Mouse (Mus musculus) macrophage (primary cell): ENCODE results near the gene Iqcb1. TPM values are rescaled to one million over a fixed set of nuclear protein-coding genes. Genes with fewer than 3 reads are reported as not detected.
"Not testable (repeated sequence)": the region's sequence is repeated elsewhere in the genome, so short reads cannot be mapped to it uniquely, and the experiment has no call there.

ENCODE experiments used
- H3K27ac ChIP-seq: fragments of 350-480 bp; formaldehyde crosslinking; 2 replicates; pipeline ENCODE4 v1.9.0; 2021
- H3K36me3 ChIP-seq: fragments of 350-480 bp; formaldehyde crosslinking; 2 replicates; pipeline ENCODE4 v1.9.0; 2021; ENCODE audit errors: inconsistent target
- H3K4me3 ChIP-seq: fragments of 350-480 bp; formaldehyde crosslinking; 2 replicates; pipeline ENCODE4 v1.9.0; 2021; ENCODE audit errors: inconsistent target
- H3K79me2 ChIP-seq: fragments of 350-480 bp; formaldehyde crosslinking; 2 replicates; pipeline ENCODE4 v1.9.0; 2021; ENCODE audit errors: inconsistent target
- WGBS: methylation state at CpG from one replicate; pipeline ENCODE4 v1.1.7; 2026; ENCODE audit warnings: inconsistent platforms; ENCODE audit not compliant: missing documents; 5-methylcytosine and 5-hydroxymethylcytosine counted together
- polyA plus RNA-seq: library from polyadenylated mRNA; stranded (reverse); fragments of 250-400 nt; gene quantifications from 3 replicates; pipeline ENCODE4 v1.2.4, GENCODE M21; 2018; ENCODE audit warnings: inconsistent platforms

Iqcb1 gene
- polyA plus RNA-seq, 1 experiment from 2014 or later = 7.1 TPM

DNA sequence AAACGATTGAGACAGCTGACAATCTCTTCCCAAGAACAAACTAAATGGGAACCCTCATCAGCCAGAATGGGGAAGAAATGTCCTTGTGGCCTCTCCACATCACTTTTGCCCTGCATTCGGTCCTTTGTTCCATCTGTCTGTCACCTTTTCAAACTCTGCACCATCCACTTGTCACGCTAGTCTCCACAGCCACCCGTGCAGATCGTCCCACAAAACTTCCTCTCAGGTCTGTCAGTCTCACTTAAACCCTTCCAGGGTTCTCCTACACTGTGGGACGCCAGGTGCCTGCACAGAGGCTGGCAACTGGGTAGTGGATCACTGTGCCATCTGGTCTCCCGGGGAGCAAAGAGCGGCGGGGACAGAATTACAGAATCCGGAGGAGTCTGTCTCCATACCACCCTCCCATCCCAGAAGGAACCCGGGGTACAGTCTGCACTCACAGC is 553 bp upstream of the Iqcb1 start:
- H3K27ac ChIP-seq = no peak overlapping the region
- no peaks in the 10 kb centered on the region for H3K36me3 ChIP-seq
- 13% methylated on average over 11 of the region's 11 CpGs for WGBS
- no peaks in the 10 kb centered on the region for H3K79me2 ChIP-seq
- H3K4me3 ChIP-seq = peak overlapping the region; percentile 49

- H3K79me2 ChIP-seq = no peaks in the 10 kb centered on the region
- H3K4me3 ChIP-seq = peak overlapping the region; percentile 49
- no peak overlapping the region for H3K27ac ChIP-seq
- no peaks in the 10 kb centered on the region for H3K36me3 ChIP-seq
- 34% methylated on average over 11 of the region's 11 CpGs for WGBS
Observed at GRCm38 (mm10) chr16:36828820-36829219, 635 bp downstream of the Iqcb1 start.

DNA sequence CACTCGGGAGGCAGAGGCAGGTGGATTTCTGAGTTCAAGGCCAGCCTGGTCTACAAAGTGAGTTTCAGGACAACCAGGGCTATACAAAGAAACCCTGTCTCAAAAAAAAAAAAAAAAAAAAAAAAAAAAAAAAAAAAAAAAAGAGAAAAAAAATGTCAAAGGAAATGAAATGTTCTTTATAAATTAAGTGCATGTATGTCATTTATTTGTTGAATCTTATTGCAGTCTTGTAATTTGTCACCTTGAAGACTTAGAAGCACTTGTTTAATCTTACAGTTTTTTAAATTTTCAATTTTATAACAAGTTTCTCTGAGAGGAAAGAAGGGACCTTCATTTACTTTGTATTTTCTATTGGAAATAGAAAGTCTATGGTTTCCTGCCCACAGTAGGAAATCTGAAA is 18.7 kb downstream of the Iqcb1 start:
- whole genome bisulfite sequencing = no CpG with 5 or more reads among the region's 1 CpGs
- not testable (repeated sequence) for H3K27ac ChIP-seq, H3K36me3 ChIP-seq, H3K79me2 ChIP-seq, H3K4me3 ChIP-seq

DNA sequence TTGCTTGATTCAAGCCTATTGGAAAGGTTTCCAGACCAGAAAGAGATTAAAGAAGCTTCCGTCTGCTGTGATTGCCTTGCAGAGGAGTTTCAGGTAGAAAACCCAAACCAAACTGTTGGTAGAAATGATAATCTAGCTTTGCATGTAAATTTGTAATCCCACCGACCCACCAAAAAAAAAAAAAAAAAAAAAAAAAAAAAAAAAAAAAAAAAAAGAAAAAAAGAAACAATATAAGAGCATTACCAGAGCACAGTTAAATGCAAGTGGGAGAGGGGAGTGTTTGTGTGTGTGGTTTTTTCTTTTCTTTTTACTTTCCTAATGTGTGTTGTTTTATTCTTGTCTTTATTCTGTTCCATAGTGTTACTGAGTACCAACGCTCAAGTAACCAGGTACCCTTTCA is 23.0 kb downstream of the Iqcb1 start:
- no peaks in the 10 kb centered on the region for H3K79me2 ChIP-seq
- H3K36me3 ChIP-seq = no peaks in the 10 kb centered on the region
- H3K27ac ChIP-seq = no peak overlapping the region
- no peak overlapping the region for H3K4me3 ChIP-seq
- WGBS = 96% methylated on average over 2 of the region's 3 CpGs

GRCm38 (mm10) chr16:36863585-36863984 is 35.4 kb downstream of the Iqcb1 start:
- no peak overlapping the region for H3K27ac ChIP-seq
- H3K4me3 ChIP-seq = no peak overlapping the region
- H3K79me2 ChIP-seq = no peaks in the 10 kb centered on the region
- no peaks in the 10 kb centered on the region for H3K36me3 ChIP-seq
- WGBS = 97% methylated on average over 3 of the region's 3 CpGs

GRCm38 (mm10) chr16:36869442-36869841 is 41.3 kb downstream of the Iqcb1 start:
- H3K4me3 ChIP-seq = no peak overlapping the region
- no peak overlapping the region for H3K27ac ChIP-seq
- H3K79me2 ChIP-seq = peaks cover 18% of the 10 kb centered on the region
- 100% methylated on average over 2 of the region's 2 CpGs for WGBS
- no peaks in the 10 kb centered on the region for H3K36me3 ChIP-seq

DNA sequence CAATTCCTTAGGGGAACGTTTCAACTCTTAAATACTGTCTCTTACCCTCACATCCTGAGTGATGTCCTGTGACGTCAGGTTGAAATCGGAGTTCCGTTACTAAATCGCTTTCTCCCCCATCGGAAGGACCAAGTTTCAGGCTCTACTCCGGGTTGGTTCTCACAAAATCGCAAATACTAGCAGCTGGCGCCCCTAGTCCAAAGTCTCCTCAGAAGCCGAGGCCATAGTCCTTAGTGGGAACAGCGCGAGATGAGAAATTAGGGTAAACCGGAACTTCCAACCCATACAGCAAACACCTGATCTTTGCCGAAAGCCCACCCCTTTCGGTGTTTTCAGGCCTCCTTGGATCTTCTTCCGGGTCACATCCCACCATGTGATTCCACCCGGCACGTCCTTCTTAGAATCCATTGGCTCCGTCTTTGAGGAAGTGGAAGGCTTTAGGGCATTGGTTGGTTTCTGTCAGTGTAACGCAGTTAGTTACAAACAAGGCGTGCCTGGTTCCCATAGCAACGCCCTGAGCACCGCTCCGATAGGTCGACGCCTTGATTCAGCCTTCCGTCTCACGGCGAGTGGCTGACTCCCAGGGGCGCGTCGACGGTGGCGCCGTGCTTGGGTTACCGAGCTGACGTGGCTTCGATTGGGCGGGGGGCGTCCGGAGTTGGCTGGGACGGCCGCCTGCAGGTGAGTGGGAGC is 46.5 kb downstream of the Iqcb1 start, which contains the start of the genes Eaf2 and Golgb1:
Gene Eaf2 (minus strand): TSS at position 421 of the 693 bp plus-strand sequence.
Gene Golgb1 (plus strand): TSS at position 558 of the 693 bp plus-strand sequence.
- 0% methylated on average over 39 of the region's 43 CpGs for WGBS
- peaks cover 63% of the 10 kb centered on the region for H3K79me2 ChIP-seq
- peak within 1 kb of the TSS; percentile 94 for H3K4me3 ChIP-seq
- no peaks in the 10 kb centered on the region for H3K36me3 ChIP-seq
- peak within 1 kb of the TSS; percentile 70 for H3K27ac ChIP-seq

DNA sequence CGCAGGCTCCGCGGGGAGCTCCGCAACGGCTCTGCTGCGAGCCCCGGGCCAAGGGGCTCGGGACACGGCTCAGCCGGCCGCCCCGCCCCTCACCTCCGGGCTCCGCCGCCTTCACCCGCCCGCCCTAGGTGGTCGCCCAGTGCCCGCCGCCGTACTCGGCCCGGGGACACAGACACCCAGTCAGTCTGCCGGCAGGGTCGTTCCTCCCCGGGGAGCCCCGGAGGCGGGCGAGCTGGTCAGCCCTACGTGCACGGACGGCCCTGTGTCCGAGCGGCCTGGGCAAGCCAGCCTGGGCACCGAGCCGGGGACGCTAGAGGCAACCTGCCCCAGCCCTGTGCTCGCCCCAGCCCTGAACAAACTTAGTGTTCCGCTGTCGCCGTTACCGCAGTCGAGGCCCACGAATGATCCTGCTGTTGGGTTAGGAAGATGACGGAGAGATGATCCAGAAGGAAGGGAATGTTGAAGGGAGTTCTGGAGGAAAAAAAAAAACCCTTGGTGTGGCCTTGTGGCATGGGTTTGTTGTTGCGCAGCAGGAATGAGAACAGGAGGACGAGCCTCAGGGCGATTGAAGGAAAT is 47.2 kb downstream of the Iqcb1 start:
- H3K4me3 ChIP-seq = peak overlapping the region; percentile 57

DNA sequence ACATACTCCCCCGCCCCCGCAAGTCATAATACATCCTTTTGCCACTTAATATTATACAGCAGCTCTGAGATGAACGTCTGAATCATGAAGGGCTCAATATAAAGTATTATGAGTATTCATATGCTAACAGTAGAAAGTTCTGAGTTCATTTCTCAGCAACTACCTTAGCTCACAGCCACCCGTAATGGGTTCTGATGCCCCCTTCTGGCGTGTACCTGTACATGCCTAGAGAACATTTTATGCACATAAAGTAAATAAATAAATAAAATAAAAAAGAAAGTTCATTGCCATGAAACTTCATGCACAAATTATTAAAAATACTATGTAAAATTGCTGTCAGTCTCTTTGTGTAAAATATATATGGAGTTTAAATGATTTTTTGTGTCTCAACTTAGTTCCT is 49.1 kb downstream of the Iqcb1 start:
- peaks cover 88% of the 10 kb centered on the region for H3K79me2 ChIP-seq
- 85% methylated on average over 5 of the region's 5 CpGs for WGBS

More for the DNA sequence above, 47.2 kb downstream of the Iqcb1 start:
- Histone ChIP-seq H3K27ac (no peak overlapping the region), H3K79me2 (peaks cover 69% of the 10 kb centered on the region), H3K36me3 (no peaks in the 10 kb centered on the region)
- 2% methylated on average over 45 of the region's 48 CpGs for WGBS

DNA sequence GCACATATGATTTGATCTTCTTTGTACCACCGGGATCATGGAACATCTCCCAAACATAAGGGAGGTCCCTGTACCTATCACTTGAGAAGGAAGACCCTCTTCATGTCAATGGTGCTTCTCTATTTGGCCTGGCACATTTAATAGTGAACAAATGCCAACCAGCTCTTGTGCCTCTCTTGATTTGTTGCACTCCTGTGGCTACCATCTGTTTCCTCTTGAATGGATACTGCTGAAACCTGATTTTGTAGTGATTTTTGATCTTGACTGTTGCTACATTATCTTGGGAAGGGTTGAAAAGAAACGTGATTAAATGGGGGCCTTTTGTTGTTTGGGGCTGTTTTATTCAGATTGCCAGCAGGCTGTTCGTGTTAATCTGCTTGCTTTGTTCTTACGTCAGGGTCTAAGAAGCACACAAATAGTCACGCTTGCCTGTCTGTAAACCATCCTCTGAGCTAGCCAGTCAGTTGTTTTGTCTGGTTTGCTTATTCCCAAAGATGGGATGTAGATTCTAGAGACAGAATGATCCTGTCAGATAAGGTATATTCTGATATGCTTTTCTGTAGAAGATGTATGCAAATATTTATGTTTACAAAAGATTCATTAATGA is 54.7 kb downstream of the Iqcb1 start:
- Histone ChIP-seq H3K4me3 (no peak overlapping the region), H3K79me2 (peaks cover 75% of the 10 kb centered on the region), H3K36me3 (peaks cover 22% of the 10 kb centered on the region), H3K27ac (no peak overlapping the region)
- WGBS = 91% methylated on average over 3 of the region's 5 CpGs

More for the DNA sequence above, 49.1 kb downstream of the Iqcb1 start:
- no peak overlapping the region for H3K27ac ChIP-seq
- no peaks in the 10 kb centered on the region for H3K36me3 ChIP-seq
- no peak overlapping the region for H3K4me3 ChIP-seq

DNA sequence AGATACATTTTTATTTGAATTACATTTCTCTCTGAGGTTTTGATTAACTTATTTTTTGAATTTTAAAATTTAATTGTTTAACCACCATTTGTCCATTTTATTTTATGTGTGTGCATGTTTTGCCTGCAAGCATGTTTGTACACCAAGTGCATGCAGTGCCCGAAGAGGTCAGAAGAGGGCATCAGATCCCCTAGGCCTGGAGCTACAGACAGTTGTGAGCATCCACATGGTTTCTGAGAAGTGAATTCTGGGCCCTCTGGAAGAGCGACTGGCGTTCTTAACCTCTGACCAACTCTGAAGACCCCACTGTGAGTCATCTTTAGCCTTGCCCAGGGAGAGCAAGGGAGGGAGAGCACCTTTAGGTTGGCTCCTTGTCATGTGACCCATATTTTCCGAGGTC is 56.7 kb downstream of the Iqcb1 start:
- WGBS = 86% methylated on average over 4 of the region's 4 CpGs
- Histone ChIP-seq H3K36me3 (peaks cover 37% of the 10 kb centered on the region), H3K4me3 (no peak overlapping the region), H3K27ac (no peak overlapping the region), H3K79me2 (peaks cover 55% of the 10 kb centered on the region)

GRCm38 (mm10) chr16:36885912-36886311 is 57.7 kb downstream of the Iqcb1 start:
- 97% methylated on average over 11 of the region's 11 CpGs for WGBS
- Histone ChIP-seq H3K36me3 (peaks cover 44% of the 10 kb centered on the region), H3K79me2 (peaks cover 44% of the 10 kb centered on the region), H3K4me3 (no peak overlapping the region), H3K27ac (no peak overlapping the region)

DNA sequence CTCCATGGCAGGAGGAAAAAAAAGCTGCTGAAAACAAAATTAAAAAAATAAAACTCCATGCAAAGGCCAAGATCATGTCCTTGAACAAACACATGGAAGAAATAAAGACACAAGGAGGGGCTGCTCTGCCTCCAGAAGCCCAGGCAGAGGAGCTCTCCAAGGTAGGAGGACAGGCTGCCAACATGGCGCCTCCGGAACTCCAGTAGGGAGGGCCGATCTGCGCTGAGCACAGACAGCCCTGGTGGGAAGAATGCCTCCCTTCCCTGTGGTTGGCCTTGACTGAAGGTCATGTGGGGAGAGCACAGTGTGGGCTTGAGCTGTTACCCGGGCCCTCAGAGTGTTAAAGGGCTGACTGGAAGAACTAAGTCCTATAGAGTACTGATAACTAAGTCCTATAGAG is 59.4 kb downstream of the Iqcb1 start:
- Histone ChIP-seq H3K4me3 (no peak overlapping the region), H3K36me3 (peaks cover 61% of the 10 kb centered on the region), H3K27ac (no peak overlapping the region), H3K79me2 (peaks cover 28% of the 10 kb centered on the region)
- 96% methylated on average over 5 of the region's 5 CpGs for WGBS

DNA sequence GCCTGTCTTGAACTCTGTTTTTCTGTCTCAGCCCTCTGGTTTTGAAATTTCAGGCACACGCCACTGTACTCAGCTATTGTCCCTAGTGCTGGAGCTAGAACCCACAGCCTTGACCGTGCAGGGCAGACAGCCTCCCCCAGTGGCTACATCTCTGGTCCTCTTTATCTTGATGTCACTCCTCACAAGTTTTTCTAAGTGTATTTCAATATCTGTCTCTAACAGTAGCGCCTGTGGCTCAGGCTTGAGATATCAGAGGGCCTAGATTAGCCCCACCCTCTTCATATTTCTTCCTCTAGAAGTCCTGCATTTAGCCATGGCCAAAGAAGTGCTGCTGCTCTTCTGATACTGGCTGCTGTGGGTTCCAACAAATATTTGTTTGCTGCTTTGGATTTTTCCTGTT is 62.4 kb downstream of the Iqcb1 start:
- peaks cover 85% of the 10 kb centered on the region for H3K36me3 ChIP-seq
- H3K79me2 ChIP-seq = no peaks in the 10 kb centered on the region; the same call in 1 of the 2 replicates
- WGBS = 100% methylated on average over 3 of the region's 3 CpGs
- H3K27ac ChIP-seq = no peak overlapping the region
- H3K4me3 ChIP-seq = no peak overlapping the region

DNA sequence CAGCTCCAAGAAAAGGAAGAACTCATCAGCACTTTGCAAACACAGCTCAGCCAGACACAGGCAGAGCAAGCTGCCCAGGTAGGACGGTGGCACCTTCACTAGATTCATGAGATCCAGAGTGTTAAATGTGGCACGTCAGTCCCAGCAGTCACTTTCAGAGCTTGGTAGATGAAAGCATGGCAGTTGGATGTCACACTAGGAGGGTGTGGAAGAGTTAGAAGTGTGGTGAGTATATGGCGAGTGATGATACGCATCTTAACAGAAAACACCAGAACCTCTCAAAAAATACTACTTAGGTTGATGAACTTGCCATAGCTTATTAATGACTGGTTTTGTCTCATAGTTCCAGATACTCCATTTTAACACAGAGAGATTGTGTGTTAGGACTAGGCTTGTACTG is 63.2 kb downstream of the Iqcb1 start:
- 95% methylated on average over 4 of the region's 4 CpGs for WGBS
- no peaks in the 10 kb centered on the region for H3K79me2 ChIP-seq
- no peak overlapping the region for H3K4me3 ChIP-seq
- peaks cover 85% of the 10 kb centered on the region for H3K36me3 ChIP-seq
- no peak overlapping the region for H3K27ac ChIP-seq
